Mouse (Mus musculus): ENCODE data around the gene St5.

GRCm38 (mm10) chr7:109588145-109588544, 115.3 kb downstream of the St5 start:
- TF ChIP-seq POLR2A (IDR thresholded peaks at IDR 0.05; ENCODE audit: control insufficient read depth, low read depth, low read length): no peak
- TF ChIP-seq CTCF (IDR thresholded peaks at IDR 0.05; ENCODE audit: control insufficient read depth, insufficient read depth, insufficient replicate concordance, low read depth, low read length): no peak
